Mouse (Mus musculus): ENCODE results near the gene Scn1b. TPM values are rescaled to one million over a fixed set of nuclear protein-coding genes. Genes with fewer than 3 reads are reported as not detected.

Scn1b gene
- polyA plus RNA-seq, 1 experiment from 2014 or later = 5.2 TPM

DNA sequence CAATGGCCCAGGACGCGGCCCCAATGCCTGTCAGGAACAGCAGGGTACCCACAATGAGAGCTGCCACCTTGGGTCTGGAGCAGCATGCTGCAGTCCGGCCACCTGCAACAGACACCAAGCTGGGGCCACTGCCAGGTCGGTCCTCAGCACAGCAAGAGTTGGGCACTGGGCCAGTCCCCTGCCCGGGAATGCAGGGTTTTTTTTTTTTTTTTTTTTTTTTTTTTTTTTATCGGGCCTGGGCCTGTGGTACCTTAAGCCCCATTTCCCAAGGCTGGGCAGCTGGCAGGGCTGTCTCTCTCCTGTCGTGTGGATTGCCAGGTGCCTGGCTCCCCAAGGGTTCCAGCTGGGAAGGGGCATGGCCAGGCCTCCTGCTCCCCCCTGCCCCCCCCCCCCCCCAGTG, 17.7 kb downstream of the Scn1b start:
- no peak overlapping the region for H3K4me3 ChIP-seq
- peaks cover under 1% of the 10 kb centered on the region; the same call in 1 of the 2 replicates for H3K27me3 ChIP-seq
- ATAC-seq (ENCODE audit: low FRiP score) = no peak
- WGBS = 39% methylated on average over 7 of the region's 7 CpGs
- no peak overlapping the region for H3K27ac ChIP-seq
- H3K36me3 ChIP-seq = no peaks in the 10 kb centered on the region
- H3K9ac ChIP-seq = no peak overlapping the region
- H3K4me1 ChIP-seq (replicated peaks) = 0 out of 2 replicates have a peak, but pooled peaks cover 5% of the 10 kb centered on the region
- H3K4me2 ChIP-seq = no peak overlapping the region
- no peaks in the 10 kb centered on the region for H3K9me3 ChIP-seq

DNA sequence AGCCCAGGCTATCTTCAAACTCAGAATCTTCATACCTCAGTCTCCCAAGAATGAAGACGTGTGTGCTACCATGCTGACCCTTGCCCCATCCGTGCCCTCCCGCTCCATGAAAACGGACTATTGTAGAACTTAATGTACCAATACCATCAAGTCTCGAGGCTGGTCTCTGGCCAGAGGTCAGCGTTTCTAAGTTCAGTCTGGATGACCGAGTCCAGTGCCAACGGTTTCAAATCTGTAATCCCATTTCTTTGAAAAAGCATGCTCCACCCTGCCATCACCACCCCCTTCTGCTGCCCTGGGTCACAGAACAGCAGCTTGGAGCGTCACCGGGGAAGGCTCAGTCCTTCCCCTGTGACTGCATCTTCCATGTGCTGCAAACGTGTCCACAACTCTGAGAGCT, 19.0 kb downstream of the Scn1b start:
- 0 out of 2 replicates have a peak, but pooled peaks cover 5% of the 10 kb centered on the region for H3K4me1 ChIP-seq (replicated peaks)
- ATAC-seq (ENCODE audit: low FRiP score) = no peak
- no peak overlapping the region for H3K27ac ChIP-seq
- no peak overlapping the region for H3K4me3 ChIP-seq
- peaks cover 4% of the 10 kb centered on the region; the same call in 1 of the 2 replicates for H3K27me3 ChIP-seq
- H3K9me3 ChIP-seq = no peaks in the 10 kb centered on the region
- H3K9ac ChIP-seq = no peak overlapping the region
- H3K4me2 ChIP-seq = no peak overlapping the region
- no peaks in the 10 kb centered on the region for H3K36me3 ChIP-seq
- 93% methylated on average over 11 of the region's 11 CpGs for WGBS

DNA sequence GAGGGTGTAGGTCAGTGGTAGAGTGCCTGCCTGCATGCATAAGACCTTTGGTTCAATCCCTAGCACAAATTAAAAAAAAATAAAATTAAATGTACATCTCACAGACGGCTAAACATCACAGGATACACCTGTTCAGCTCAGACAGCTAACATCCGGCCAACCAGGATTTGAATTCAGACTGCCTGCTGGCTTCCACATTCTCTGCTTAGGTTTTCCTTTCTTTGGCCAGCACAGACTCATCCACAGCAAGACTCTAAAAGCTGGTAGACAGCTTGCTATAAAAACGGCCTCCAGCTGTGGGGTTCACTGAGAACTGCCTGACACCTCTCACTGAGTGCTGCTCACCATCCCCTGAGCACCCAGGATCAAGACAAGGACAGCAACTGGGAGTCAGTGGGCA, 20.6 kb downstream of the Scn1b start:
- ATAC-seq (ENCODE audit: low FRiP score) = no peak
- H3K9ac ChIP-seq = no peak overlapping the region
- no peak overlapping the region for H3K4me3 ChIP-seq
- no peaks in the 10 kb centered on the region for H3K9me3 ChIP-seq
- 0 out of 2 replicates have a peak, but pooled peaks cover 5% of the 10 kb centered on the region for H3K4me1 ChIP-seq (replicated peaks)
- peaks cover 7% of the 10 kb centered on the region; the same call in 1 of the 2 replicates for H3K27me3 ChIP-seq
- H3K4me2 ChIP-seq = no peak overlapping the region
- no peaks in the 10 kb centered on the region for H3K36me3 ChIP-seq
- 61% methylated on average over 3 of the region's 3 CpGs for WGBS
- no peak overlapping the region for H3K27ac ChIP-seq

DNA sequence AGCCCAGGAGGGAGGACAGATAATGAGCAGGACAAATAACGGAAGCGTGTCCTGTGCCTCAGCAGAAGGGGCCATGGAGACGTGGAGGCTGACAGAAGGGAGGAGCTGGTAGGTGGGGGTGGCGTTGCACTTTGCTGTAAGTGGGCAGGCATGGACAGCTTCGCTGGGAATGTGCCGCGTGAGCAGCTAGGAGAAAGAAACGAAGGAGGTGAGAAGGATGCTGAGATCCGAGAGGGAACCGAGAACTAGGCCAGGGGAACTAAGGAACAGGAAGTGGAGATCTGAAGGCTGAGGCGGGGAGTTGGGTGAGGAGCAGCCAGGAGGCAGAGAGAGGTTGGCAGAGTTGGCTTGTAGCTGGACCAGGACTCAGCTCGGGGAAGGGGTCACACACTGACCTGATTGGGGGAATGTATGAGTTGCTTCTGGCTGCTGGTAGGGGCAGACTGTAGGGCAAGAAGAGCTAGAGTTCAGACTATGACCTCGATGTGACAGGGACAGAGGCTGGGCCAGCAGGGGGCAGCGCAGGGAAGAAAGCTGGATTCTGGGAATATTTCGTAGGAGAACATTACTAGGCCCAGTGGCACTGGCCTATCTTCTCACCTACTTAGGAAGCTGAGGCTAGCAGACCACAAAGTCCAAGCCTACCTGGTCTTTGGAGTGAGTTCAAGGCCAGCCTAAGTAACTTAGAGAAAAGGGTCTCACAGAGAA, 21.6 kb downstream of the Scn1b start:
- 0 out of 2 replicates have a peak overlapping the region, but pooled peaks have one; percentile 5 for H3K27ac ChIP-seq
- 69% methylated on average over 15 of the region's 15 CpGs for WGBS
- ATAC-seq (ENCODE audit: low FRiP score) = no peak
- H3K4me2 ChIP-seq = no peak overlapping the region
- H3K9me3 ChIP-seq = no peaks in the 10 kb centered on the region
- H3K4me3 ChIP-seq = no peak overlapping the region
- no peak overlapping the region for H3K9ac ChIP-seq
- H3K4me1 ChIP-seq (replicated peaks) = 0 out of 2 replicates have a peak, but pooled peaks cover 5% of the 10 kb centered on the region
- peaks cover 7% of the 10 kb centered on the region; the same call in 1 of the 2 replicates for H3K27me3 ChIP-seq
- no peaks in the 10 kb centered on the region for H3K36me3 ChIP-seq

DNA sequence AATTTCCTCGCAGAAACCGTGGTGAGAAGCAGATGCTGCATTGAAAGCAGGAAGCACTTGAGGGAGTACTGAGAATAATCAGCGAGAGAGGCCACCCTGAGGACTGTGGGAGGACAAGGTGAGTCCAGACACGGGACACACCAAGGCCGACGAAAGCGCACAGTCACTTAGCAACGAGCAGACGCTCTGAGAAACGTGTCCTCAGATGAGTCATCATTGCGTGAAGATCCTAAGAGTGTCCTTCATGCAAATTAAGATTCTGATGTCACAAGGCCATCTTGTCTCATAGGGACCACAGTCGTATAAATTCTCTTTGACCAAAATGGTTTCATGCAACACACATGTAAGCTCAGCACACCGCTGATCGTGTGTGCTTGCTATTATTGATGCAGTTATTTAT, 26.0 kb downstream of the Scn1b start:
- Histone ChIP-seq H3K27ac (no peak overlapping the region), H3K9me3 (no peaks in the 10 kb centered on the region), H3K36me3 (no peaks in the 10 kb centered on the region), H3K9ac (no peak overlapping the region), H3K27me3 (peaks cover 7% of the 10 kb centered on the region; the same call in 1 of the 2 replicates), H3K4me1 (replicated peaks) (no peaks in the 10 kb centered on the region), H3K4me3 (no peak overlapping the region), H3K4me2 (no peak overlapping the region)
- 85% methylated on average over 14 of the region's 14 CpGs for WGBS
- ATAC-seq (ENCODE audit: low FRiP score) = no peak

DNA sequence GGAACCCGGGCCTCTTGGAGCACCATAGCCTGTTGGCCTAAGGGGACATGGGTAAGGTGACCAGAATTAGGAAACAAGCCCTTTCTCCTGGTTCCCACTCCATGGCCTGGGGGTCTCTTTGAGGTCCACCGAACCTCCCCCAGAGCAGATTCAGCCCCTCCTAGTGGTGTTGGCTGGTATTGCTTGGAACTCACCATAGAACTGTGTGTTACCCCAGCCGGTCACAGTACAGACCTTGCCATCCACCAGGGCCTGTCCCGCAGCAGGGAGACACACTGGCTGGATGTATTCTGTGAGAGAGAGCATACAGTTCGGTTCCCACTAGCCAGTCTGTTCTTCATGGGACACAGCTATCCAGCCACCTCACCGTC, 27.2 kb downstream of the Scn1b start:
- Histone ChIP-seq H3K4me2 (no peak overlapping the region), H3K4me3 (no peak overlapping the region), H3K27me3 (peaks cover 7% of the 10 kb centered on the region; the same call in 1 of the 2 replicates), H3K36me3 (no peaks in the 10 kb centered on the region), H3K27ac (no peak overlapping the region), H3K9ac (no peak overlapping the region), H3K4me1 (replicated peaks) (no peaks in the 10 kb centered on the region), H3K9me3 (no peaks in the 10 kb centered on the region)
- no peak for ATAC-seq (ENCODE audit: low FRiP score)
- WGBS = 85% methylated on average over 6 of the region's 6 CpGs

DNA sequence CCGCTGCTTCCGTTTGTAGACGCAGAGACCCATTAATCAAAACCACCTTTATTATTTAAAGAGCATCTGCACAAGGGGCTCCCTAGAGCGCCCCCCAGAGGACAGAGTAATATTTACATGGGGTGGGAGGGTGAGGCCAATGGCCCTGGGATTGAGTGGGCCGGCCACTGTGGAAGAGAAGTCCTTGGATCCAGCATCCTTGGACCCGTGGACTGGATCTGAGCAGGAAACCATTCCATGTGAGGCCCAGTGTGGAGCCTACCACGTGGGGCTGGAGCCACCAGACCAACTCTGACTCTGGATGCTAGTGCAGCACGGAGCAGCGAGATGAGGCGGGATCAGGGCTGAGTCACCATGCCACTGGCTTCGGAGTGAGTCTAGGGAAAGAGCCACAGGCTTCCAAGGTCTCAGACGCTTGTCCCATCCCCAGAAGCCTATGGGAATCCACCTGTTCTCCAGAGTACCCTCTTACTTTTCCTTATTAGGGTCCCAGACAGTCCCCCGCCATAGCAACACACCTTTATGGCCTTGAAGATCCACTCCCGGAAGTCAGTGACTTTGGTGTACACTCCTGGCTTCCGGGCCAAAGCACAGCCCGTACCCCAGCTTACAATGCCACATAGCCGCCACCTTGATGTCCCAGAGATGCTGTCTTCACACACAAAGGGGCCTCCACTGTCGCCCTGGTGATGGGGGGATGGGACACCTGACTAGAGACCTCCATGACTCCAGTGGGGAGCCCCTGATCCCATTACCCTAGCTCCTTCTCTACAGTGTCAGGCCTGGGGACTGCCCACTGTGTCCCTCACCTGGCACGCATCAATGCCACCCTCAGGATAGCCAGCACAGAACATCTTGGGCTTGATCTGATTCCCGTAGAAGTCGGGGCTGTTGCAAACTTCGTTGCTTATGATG, 27.8 kb downstream of the Scn1b start:
- Histone ChIP-seq H3K9ac (no peak overlapping the region), H3K9me3 (no peaks in the 10 kb centered on the region), H3K27ac (no peak overlapping the region), H3K4me2 (no peak overlapping the region), H3K4me1 (replicated peaks) (no peaks in the 10 kb centered on the region), H3K36me3 (no peaks in the 10 kb centered on the region), H3K27me3 (peaks cover 7% of the 10 kb centered on the region; the same call in 1 of the 2 replicates), H3K4me3 (no peak overlapping the region)
- 76% methylated on average over 22 of the region's 22 CpGs for WGBS
- ATAC-seq (ENCODE audit: low FRiP score) = no peak

DNA sequence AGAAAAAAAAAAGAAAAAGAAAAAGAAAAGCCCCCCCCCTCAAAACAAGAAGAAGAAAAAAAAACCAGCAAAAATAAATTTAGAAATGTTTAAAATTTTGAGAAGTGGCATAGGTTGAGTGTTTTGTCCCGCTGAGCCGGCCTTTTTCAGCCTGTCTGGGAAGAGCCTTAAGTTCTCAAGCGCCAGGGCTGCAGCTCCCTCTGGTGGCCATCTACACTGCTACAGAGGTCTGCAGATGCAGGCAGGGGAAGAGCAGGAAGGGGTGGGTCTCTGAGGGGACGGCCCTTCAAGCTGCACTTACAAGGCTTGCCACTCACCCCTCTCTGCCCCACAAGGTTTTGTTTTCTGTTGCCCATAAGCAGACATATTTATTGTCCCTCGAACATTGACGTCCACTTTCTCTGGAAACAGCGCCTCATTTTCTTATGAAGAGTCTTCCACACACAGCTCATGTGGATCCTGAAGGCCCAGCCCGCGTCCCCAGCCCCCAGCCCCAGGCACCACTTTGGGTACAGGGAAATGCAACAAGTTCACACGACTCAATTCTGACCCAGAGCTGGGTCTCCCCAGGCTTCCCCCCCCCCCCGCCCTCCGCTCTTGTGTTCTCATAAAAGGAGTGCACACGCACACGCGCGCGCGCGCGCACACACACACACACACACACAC, 29.1 kb downstream of the Scn1b start:
- WGBS = 40% methylated on average over 18 of the region's 20 CpGs
- Histone ChIP-seq H3K36me3 (no peaks in the 10 kb centered on the region), H3K4me1 (replicated peaks) (no peaks in the 10 kb centered on the region), H3K4me2 (peak overlapping the region; percentile 46), H3K9ac (no peak overlapping the region), H3K4me3 (peak overlapping the region; percentile 19), H3K27me3 (peaks cover 3% of the 10 kb centered on the region; the same call in 1 of the 2 replicates), H3K27ac (no peak overlapping the region), H3K9me3 (no peaks in the 10 kb centered on the region)
- ATAC-seq (ENCODE audit: low FRiP score) = peak; percentile 93

DNA sequence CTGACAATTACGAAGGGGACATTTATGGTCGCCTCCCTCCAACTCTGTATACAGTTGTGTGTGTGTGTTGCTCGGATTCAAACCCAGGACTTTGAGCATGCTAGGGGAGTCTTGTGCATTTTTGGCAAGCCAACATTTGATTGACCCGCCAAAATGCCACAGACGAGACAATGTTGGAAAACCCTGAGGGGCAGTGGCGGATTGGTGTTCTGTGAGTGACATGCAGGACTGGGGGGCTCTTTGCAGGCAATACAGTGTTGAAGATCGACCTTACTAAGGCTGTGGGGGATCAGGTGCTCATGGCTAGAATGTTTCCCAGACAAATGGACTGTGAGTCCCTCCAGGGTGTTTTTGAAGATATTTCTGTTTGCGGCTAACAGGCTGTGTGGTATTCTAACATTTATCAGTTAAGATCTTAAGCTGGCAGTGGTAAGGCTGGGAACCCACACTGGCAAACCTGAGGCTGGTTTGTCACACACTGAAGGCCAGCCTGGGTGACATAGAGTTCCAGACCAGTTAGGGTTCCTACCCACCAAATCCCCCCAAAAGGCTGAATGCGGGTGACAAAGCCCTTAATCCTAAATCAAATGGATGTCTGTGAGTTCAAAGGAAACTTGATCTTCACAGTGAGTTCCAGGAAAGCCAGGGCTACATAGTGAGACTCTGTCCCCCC, 29.8 kb downstream of the Scn1b start:
- Histone ChIP-seq H3K9ac (no peak overlapping the region), H3K27ac (no peak overlapping the region), H3K27me3 (no peaks in the 10 kb centered on the region), H3K4me2 (no peak overlapping the region), H3K9me3 (no peaks in the 10 kb centered on the region), H3K4me3 (no peak overlapping the region), H3K4me1 (replicated peaks) (no peaks in the 10 kb centered on the region), H3K36me3 (no peaks in the 10 kb centered on the region)
- 68% methylated on average over 9 of the region's 9 CpGs for WGBS
- ATAC-seq (ENCODE audit: low FRiP score) = no peak

DNA sequence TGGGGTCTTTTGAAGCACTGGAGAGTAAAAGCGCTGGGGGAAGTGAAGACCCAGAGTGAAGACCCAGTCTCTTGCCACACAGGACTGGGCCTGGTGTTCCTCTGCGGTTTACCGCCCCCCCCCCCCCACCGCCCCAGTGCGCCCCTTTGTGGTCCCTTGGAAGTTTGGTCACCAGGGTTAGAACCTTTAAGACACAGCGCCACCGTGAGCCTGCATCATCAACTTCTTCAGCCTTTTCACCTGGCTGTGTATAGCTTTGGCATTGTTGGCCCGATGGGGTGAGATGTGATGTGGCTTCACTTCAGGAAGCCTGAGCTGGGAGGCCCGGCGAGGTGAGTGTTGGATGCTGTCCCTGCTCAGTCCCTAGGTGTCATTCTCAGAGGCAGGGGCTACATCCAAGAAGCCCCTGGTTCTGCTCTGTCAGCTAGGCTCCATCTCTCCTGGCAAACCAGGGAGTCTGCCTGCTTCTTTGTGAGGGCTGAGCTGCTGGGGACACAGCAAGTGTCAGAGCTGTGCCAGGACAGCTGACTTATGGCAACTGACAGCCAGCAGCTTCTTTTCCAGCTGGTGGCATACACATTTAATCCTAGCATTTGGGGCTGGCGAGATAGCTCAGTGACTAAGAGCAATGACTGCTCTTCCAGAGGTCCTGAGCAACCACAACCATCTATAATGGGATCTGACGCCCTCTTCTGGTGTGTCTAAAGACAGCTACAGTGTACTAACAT, 31.9 kb downstream of the Scn1b start:
- Histone ChIP-seq H3K9ac (no peak overlapping the region), H3K9me3 (no peaks in the 10 kb centered on the region), H3K4me1 (replicated peaks) (no peaks in the 10 kb centered on the region), H3K27me3 (no peaks in the 10 kb centered on the region), H3K4me2 (no peak overlapping the region), H3K36me3 (no peaks in the 10 kb centered on the region), H3K27ac (no peak overlapping the region), H3K4me3 (no peak overlapping the region)
- 27% methylated on average over 12 of the region's 12 CpGs for WGBS
- no peak for ATAC-seq (ENCODE audit: low FRiP score)

DNA sequence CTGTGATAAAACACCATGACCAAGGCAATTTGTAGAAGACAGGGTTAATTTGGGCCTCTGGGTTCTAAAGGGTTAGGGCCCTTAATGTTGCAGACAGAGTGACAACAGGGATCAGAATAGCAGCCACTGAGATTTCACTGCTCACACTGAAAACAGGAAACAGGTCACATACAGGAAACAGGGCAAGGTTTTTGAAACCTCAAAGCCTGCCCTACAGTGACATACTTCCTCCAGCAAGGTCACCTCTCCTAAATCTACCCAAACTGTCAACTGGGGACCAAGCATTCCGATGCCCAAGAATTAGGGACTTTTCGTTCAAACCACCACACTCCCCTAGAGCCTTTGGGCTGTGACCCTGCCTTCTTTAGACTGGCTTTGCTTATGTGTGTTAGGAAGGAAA, 37.1 kb downstream of the Scn1b start:
- H3K27me3 ChIP-seq = no peaks in the 10 kb centered on the region
- H3K9me3 ChIP-seq = no peaks in the 10 kb centered on the region
- no peak overlapping the region for H3K9ac ChIP-seq
- H3K36me3 ChIP-seq = no peaks in the 10 kb centered on the region
- WGBS = 92% methylated on average over 2 of the region's 2 CpGs
- H3K4me3 ChIP-seq = no peak overlapping the region
- H3K4me1 ChIP-seq (replicated peaks) = 0 out of 2 replicates have a peak, but pooled peaks cover 5% of the 10 kb centered on the region
- no peak overlapping the region for H3K27ac ChIP-seq
- no peak overlapping the region for H3K4me2 ChIP-seq
- no peak for ATAC-seq (ENCODE audit: low FRiP score)

All from hindbrain, embryonic 13.5 days (tissue).